Mouse (Mus musculus): ENCODE measurements around the gene Tubb2a. TPM values are rescaled to one million over a fixed set of nuclear protein-coding genes. Genes with fewer than 3 reads are reported as not detected.

The Tubb2a gene
- polyA plus RNA-seq (2015; fragmentation: Nextera tagmentation; extraction: Ambion mirVana) = 1,972 and 2,142 TPM in 2 replicates

GRCm38 (mm10) chr13:34077492-34078271 is at the start of gene Tubb2a:
TSS of gene Tubb2a (minus strand) at chr13:34078007.
- Histone ChIP-seq H3K36me3 (peaks cover 22% of the 10 kb centered on the region), H3K27me3 (no peaks in the 10 kb centered on the region), H3K9ac (peak within 1 kb of the TSS; percentile 95), H3K4me3 (peak within 1 kb of the TSS; percentile 87), H3K9me3 (no peaks in the 10 kb centered on the region), H3K4me1 (replicated peaks) (peaks cover 36% of the 10 kb centered on the region), H3K27ac (peak within 1 kb of the TSS; percentile 96), H3K4me2 (peak within 1 kb of the TSS; percentile 72)
- under 1% methylated on average over 44 of the region's 45 CpGs for WGBS
- peak; percentile 90 for ATAC-seq (ENCODE audit: low FRiP score)

DNA sequence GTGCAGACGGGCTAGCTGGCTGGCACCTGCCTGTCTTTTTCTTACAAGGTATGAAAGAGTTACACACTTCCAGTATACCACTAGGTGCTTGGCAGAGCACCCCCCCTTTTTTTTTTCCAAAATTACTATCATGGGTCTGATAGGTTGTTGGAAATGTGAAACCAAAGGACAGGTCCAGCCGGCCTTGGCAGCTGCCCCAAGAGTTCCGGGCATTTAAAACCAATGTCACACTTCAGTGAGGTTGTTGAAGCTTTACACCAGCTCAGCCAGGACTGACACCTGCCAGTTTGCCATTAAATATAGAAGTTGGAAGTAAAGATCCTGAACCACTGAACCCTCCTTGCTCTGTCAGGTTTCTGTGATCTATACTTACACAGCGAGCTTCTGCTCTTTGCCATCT is 47.9 kb upstream of the Tubb2a start:
- Histone ChIP-seq H3K4me1 (replicated peaks) (peaks cover 37% of the 10 kb centered on the region), H3K36me3 (peaks cover 35% of the 10 kb centered on the region), H3K27me3 (no peaks in the 10 kb centered on the region), H3K9me3 (no peaks in the 10 kb centered on the region), H3K4me2 (peak overlapping the region; percentile 94), H3K4me3 (peak overlapping the region; percentile 54), H3K9ac (peak overlapping the region; percentile 81), H3K27ac (peak overlapping the region; percentile 52; the same call in 1 of the 2 replicates)
- no peak for ATAC-seq (ENCODE audit: low FRiP score)
- 34% methylated on average over 4 of the region's 4 CpGs for WGBS

GRCm38 (mm10) chr13:34120536-34120935 is 42.7 kb upstream of the Tubb2a start:
- Histone ChIP-seq H3K4me3 (no peak overlapping the region), H3K27me3 (no peaks in the 10 kb centered on the region), H3K27ac (no peak overlapping the region), H3K9me3 (no peaks in the 10 kb centered on the region), H3K9ac (no peak overlapping the region), H3K4me2 (no peak overlapping the region), H3K4me1 (replicated peaks) (peaks cover 37% of the 10 kb centered on the region), H3K36me3 (peaks cover 18% of the 10 kb centered on the region)
- no peak for ATAC-seq (ENCODE audit: low FRiP score)
- WGBS = 95% methylated on average over 2 of the region's 2 CpGs

- H3K4me3 ChIP-seq = no peak overlapping the region
- 81% methylated on average over 4 of the region's 4 CpGs for WGBS
- H3K4me2 ChIP-seq = no peak overlapping the region
- H3K4me1 ChIP-seq (replicated peaks) = peaks cover 26% of the 10 kb centered on the region
- no peaks in the 10 kb centered on the region for H3K9me3 ChIP-seq
- ATAC-seq (ENCODE audit: low FRiP score) = no peak
- no peaks in the 10 kb centered on the region for H3K27me3 ChIP-seq
- H3K9ac ChIP-seq = no peak overlapping the region
- H3K27ac ChIP-seq = no peak overlapping the region
- peaks cover 9% of the 10 kb centered on the region for H3K36me3 ChIP-seq
Observed at GRCm38 (mm10) chr13:34119406-34119805, 41.6 kb upstream of the Tubb2a start.

GRCm38 (mm10) chr13:34118816-34119215 is 41.0 kb upstream of the Tubb2a start:
- Histone ChIP-seq H3K27me3 (no peaks in the 10 kb centered on the region), H3K4me3 (no peak overlapping the region), H3K27ac (no peak overlapping the region; the same call in 1 of the 2 replicates), H3K9ac (no peak overlapping the region), H3K4me1 (replicated peaks) (peaks cover 20% of the 10 kb centered on the region), H3K9me3 (no peaks in the 10 kb centered on the region), H3K36me3 (peaks cover 5% of the 10 kb centered on the region), H3K4me2 (no peak overlapping the region)
- 78% methylated on average over 4 of the region's 4 CpGs for WGBS
- no peak for ATAC-seq (ENCODE audit: low FRiP score)

DNA sequence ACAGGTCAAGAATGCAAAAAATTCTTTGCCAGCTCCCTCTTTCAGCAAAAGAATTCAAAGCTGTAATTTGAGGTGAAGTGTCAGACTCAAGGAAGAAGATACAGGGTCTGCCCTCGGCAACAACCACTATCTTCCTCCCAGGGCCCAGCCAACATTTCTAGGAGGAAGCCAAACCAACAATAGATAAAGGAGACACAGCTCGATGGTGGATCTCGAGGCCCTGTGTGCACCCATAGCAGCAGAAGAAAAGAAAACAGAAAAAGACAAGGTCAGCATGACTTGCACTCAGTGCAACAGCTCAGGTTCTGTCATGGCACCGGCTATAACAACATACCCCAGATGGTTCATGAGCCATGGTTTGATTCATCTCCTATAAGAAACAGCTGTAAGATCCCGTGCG is 38.7 kb upstream of the Tubb2a start:
- no peak overlapping the region for H3K4me2 ChIP-seq
- no peaks in the 10 kb centered on the region for H3K9me3 ChIP-seq
- WGBS = 81% methylated on average over 6 of the region's 6 CpGs
- H3K36me3 ChIP-seq = no peaks in the 10 kb centered on the region; the same call in 1 of the 2 replicates
- H3K4me3 ChIP-seq = no peak overlapping the region
- H3K27ac ChIP-seq = no peak overlapping the region
- ATAC-seq (ENCODE audit: low FRiP score) = no peak
- H3K4me1 ChIP-seq (replicated peaks) = peaks cover 4% of the 10 kb centered on the region; the same call in 1 of the 2 replicates
- H3K9ac ChIP-seq = no peak overlapping the region
- no peaks in the 10 kb centered on the region for H3K27me3 ChIP-seq

DNA sequence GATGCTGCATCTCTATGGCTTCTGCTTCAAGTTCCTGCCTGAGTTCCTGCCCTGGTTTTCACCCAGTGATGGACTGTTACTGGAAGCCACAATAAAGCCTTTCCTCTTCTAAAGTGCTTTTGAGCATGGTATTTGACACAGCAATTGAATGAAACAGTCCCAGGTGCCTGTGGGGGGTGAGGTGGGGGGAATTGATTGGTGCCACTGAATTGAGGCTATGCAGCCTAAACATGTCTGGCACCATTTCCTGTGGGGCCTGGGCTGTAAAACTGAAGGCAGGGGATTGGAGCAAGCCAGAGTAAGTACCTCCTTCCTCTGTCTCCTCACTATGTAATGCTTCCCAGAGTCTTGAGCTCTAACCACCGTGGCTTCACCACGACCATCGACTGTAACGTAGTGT is 36.8 kb upstream of the Tubb2a start:
- Histone ChIP-seq H3K9ac (no peak overlapping the region), H3K9me3 (no peaks in the 10 kb centered on the region), H3K36me3 (no peaks in the 10 kb centered on the region), H3K4me3 (no peak overlapping the region), H3K27ac (no peak overlapping the region), H3K4me1 (replicated peaks) (peaks cover 7% of the 10 kb centered on the region; the same call in 1 of the 2 replicates), H3K4me2 (no peak overlapping the region), H3K27me3 (no peaks in the 10 kb centered on the region)
- no peak for ATAC-seq (ENCODE audit: low FRiP score)
- WGBS = 85% methylated on average over 4 of the region's 4 CpGs

DNA sequence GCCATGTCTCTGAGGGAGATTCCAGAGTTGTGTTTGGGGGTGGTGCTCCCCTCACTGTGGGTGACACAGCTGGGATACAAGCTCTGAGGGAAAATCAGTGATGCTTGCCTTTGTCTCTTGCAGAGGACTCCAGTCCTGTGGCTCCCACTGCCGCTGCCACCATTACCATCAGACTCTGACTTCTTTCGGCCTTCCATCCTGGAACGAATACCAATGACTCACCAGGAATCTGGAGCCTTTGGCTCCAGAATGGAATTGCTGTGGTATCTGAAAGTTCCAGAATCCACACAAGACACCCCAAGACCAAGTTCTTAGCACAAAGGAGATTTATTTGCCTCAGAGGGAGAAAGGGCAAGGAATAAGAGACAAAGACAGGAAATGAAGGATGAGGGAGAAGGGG is 35.3 kb upstream of the Tubb2a start:
- H3K4me2 ChIP-seq = no peak overlapping the region
- ATAC-seq (ENCODE audit: low FRiP score) = no peak
- H3K4me1 ChIP-seq (replicated peaks) = peaks cover 4% of the 10 kb centered on the region; the same call in 1 of the 2 replicates
- H3K27me3 ChIP-seq = no peaks in the 10 kb centered on the region
- no peak overlapping the region for H3K4me3 ChIP-seq
- H3K9ac ChIP-seq = no peak overlapping the region
- WGBS = 94% methylated on average over 3 of the region's 3 CpGs
- H3K36me3 ChIP-seq = no peaks in the 10 kb centered on the region
- H3K27ac ChIP-seq = no peak overlapping the region
- H3K9me3 ChIP-seq = no peaks in the 10 kb centered on the region

DNA sequence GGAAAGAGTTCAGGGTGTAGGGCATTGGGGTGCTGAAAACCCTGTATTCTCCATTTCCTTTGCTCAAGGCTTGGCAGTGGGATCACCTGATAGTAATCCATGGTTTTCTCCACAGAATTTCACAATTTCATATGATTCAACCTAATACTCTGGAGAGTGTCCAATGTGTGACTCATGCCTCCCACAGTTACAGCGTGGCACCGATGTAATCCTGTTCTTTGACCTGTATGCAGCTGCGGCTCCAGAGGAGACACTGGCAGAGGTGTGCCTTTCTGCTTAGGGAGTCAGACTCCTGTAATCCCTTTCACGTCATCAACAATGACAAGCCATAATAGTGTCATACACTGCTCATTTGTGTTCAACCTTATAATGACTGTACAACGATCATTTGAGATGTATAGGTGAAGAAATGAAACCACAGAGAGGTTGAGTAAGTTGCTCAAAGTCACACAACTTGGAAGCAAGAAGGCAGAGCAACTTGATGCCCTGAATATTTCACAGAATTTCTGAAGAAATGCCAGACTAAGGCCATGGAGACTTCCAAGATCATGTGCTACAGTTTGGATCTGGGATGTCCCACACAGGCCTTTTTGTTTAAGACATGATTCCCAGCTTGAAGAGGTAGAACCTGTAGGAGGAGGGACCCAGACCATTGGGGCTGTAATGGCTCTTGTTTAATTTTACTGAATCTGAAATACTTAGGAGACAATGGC is 34.7 kb upstream of the Tubb2a start:
- WGBS = 90% methylated on average over 5 of the region's 5 CpGs
- Histone ChIP-seq H3K27ac (no peak overlapping the region), H3K9ac (no peak overlapping the region), H3K4me1 (replicated peaks) (peaks cover 4% of the 10 kb centered on the region; the same call in 1 of the 2 replicates), H3K4me2 (no peak overlapping the region), H3K36me3 (no peaks in the 10 kb centered on the region), H3K4me3 (no peak overlapping the region), H3K27me3 (no peaks in the 10 kb centered on the region), H3K9me3 (no peaks in the 10 kb centered on the region)
- ATAC-seq (ENCODE audit: low FRiP score) = no peak

DNA sequence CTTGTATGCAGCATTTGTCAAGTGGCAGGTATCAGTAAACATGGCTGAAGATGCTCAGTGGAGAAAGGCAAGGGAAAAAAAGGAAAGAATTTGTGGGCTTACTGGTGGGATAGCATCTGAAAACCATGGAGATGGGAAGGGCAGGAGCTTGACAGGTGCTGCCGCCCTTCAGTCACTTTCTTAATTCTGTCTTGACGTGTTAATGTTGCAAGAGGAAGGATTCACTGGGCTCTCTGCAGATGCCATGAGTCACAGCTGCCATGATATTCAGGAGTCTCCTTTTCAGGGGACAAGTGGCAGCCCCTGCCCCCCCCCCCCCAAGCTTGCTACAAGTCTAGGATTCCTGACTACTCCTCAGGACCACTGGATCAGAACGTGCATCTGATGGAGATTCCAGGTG is 34.1 kb upstream of the Tubb2a start:
- ATAC-seq (ENCODE audit: low FRiP score) = no peak
- H3K9me3 ChIP-seq = no peaks in the 10 kb centered on the region
- H3K4me2 ChIP-seq = no peak overlapping the region
- 87% methylated on average over 3 of the region's 3 CpGs for WGBS
- peaks cover 4% of the 10 kb centered on the region; the same call in 1 of the 2 replicates for H3K4me1 ChIP-seq (replicated peaks)
- H3K27me3 ChIP-seq = no peaks in the 10 kb centered on the region
- no peaks in the 10 kb centered on the region for H3K36me3 ChIP-seq
- no peak overlapping the region for H3K4me3 ChIP-seq
- H3K9ac ChIP-seq = no peak overlapping the region; the same call in 1 of the 2 replicates
- H3K27ac ChIP-seq = no peak overlapping the region

GRCm38 (mm10) chr13:34111019-34111418 is 33.2 kb upstream of the Tubb2a start:
- Histone ChIP-seq H3K9me3 (no peaks in the 10 kb centered on the region), H3K9ac (no peak overlapping the region), H3K36me3 (no peaks in the 10 kb centered on the region), H3K27me3 (no peaks in the 10 kb centered on the region), H3K4me3 (no peak overlapping the region), H3K4me2 (no peak overlapping the region), H3K4me1 (replicated peaks) (peaks cover 4% of the 10 kb centered on the region; the same call in 1 of the 2 replicates), H3K27ac (no peak overlapping the region)
- ATAC-seq (ENCODE audit: low FRiP score) = no peak
- WGBS = 75% methylated on average over 5 of the region's 5 CpGs

GRCm38 (mm10) chr13:34109677-34110058 is 31.9 kb upstream of the Tubb2a start:
- Histone ChIP-seq H3K9me3 (no peaks in the 10 kb centered on the region), H3K27ac (no peak overlapping the region), H3K4me3 (no peak overlapping the region), H3K9ac (no peak overlapping the region), H3K27me3 (no peaks in the 10 kb centered on the region), H3K4me1 (replicated peaks) (peaks cover 4% of the 10 kb centered on the region; the same call in 1 of the 2 replicates), H3K4me2 (no peak overlapping the region), H3K36me3 (no peaks in the 10 kb centered on the region)
- ATAC-seq (ENCODE audit: low FRiP score) = no peak
- 33% methylated on average over 4 of the region's 4 CpGs for WGBS

Data from hindbrain, embryonic 13.5 days (tissue).